Mouse (Mus musculus) midbrain, embryonic 16.5 days (tissue): Measurements from ENCODE around the gene Syne4. TPM values are rescaled to one million over a fixed set of nuclear protein-coding genes. Genes with fewer than 3 reads are reported as not detected.

Experiments used
- ATAC-seq: fragments of 200-750 bp; cut with Nextera tagmentation; 2 replicates; pipeline ENCODE4 v1.8.0; 2017; ENCODE audit warnings: moderate TSS enrichment
- H3K27ac ChIP-seq: fragments of 300-500 bp; sonication (generic); 2 replicates; pipeline ENCODE4 v1.5.1; 2014; ENCODE audit warnings: mild to moderate bottlenecking, low read length, mixed read lengths
- H3K27me3 ChIP-seq: fragments of 300-500 bp; sonication (generic); 2 replicates; pipeline ENCODE4 v1.6.1; 2014; ENCODE audit warnings: low read depth, low read length, mixed read lengths; ENCODE audit not compliant: control insufficient read depth, insufficient read depth
- H3K36me3 ChIP-seq: fragments of 300-500 bp; sonication (generic); 2 replicates; pipeline ENCODE4 v1.6.1; 2014; ENCODE audit warnings: mild to moderate bottlenecking, low read length, moderate library complexity, mixed read lengths; ENCODE audit not compliant: control insufficient read depth, insufficient read depth
- H3K4me1 ChIP-seq: fragments of 300-500 bp; sonication (generic); 2 replicates; pipeline ENCODE4 v1.6.1; 2014; ENCODE audit warnings: mild to moderate bottlenecking, low read length, mixed read lengths; ENCODE audit not compliant: control insufficient read depth, insufficient read depth
- H3K4me2 ChIP-seq: fragments of 300-500 bp; sonication (generic); 2 replicates; pipeline ENCODE4 v1.6.1; 2014; ENCODE audit warnings: mild to moderate bottlenecking, low read length, mixed read lengths
- H3K4me3 ChIP-seq: fragments of 300-500 bp; sonication (generic); 2 replicates; pipeline ENCODE4 v1.5.1; 2014; ENCODE audit warnings: low read depth, mild to moderate bottlenecking, low read length, moderate library complexity, mixed read lengths
- H3K9ac ChIP-seq: fragments of 300-500 bp; sonication (generic); 2 replicates; pipeline ENCODE4 v1.6.1; 2014; ENCODE audit warnings: low read depth, low read length, mixed read lengths
- H3K9me3 ChIP-seq: fragments of 300-500 bp; sonication (generic); replicated peaks from 2 replicates; pipeline ENCODE4 v1.6.1; 2014; ENCODE audit warnings: mild to moderate bottlenecking, low read length, mixed read lengths; ENCODE audit not compliant: control insufficient read depth, poor library complexity, severe bottlenecking
- WGBS: fragments of 180-500 bp; shearing (Covaris S2); extraction: QIAGEN DNeasy Blood & Tissue Kit; methylation state at CpG from one replicate; pipeline ENCODE4 v1.1.7; 2014; 5-methylcytosine and 5-hydroxymethylcytosine counted together
- polyA plus RNA-seq: library from polyadenylated mRNA; unstranded; fragments of >200 nt; fragmentation: Nextera tagmentation; extraction: Ambion mirVana; gene quantifications from 2 replicates; pipeline ENCODE4 v1.2.1, GENCODE M21; 2015

The Syne4 gene
- polyA plus RNA-seq, 1 experiment from 2014 or later: 16.0 TPM

DNA sequence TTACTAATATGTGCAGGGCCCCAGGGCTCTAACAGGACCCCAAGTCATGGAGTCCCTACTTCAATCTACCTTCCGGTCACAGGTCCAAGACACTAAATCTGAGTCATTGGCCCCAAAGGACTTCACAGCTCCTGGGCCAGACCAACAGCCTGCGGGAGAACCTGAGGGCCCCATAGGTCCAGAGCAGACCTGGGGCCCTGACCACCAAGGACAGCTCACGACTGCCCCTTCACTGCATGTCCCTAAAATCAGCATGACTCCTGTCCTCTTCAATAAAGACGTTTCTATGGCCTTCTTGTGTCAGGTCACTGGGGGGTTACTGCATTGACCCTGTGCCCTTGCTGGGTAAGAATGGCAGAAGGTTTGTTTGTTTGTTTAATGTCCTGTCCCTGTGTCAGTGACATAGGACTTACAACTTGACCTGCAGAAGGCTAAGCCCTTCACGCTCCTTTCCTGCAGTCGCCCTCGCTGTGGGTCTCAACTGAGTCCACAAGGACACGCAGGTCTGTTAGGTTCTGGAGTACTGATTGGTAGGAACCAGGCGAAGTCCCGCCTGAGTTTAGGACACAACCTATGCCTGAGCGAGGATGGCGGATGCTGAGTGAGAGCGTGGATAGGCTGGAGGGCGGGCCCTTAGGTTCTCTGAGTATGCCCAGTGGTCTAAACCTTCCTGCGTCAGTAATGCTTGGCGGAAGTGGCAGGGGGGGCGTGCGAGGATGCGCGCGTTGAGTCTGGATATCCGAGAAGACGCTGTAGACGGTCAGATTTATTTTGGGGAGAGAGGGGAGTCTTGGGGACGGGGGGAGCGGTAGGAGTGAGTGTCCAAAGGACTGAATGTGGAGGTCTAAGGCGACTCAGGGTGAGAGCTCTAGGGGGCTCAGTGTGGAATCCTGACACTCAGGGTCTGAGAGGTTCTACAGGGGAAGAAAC is 6.3 kb upstream of the Syne4 start, which contains the start of gene Alkbh6:
Gene Alkbh6, plus strand, starts transcription at position 642 of the 930 bp plus-strand sequence.
- peak within 1 kb of the TSS; percentile 82 for H3K4me2 ChIP-seq

DNA sequence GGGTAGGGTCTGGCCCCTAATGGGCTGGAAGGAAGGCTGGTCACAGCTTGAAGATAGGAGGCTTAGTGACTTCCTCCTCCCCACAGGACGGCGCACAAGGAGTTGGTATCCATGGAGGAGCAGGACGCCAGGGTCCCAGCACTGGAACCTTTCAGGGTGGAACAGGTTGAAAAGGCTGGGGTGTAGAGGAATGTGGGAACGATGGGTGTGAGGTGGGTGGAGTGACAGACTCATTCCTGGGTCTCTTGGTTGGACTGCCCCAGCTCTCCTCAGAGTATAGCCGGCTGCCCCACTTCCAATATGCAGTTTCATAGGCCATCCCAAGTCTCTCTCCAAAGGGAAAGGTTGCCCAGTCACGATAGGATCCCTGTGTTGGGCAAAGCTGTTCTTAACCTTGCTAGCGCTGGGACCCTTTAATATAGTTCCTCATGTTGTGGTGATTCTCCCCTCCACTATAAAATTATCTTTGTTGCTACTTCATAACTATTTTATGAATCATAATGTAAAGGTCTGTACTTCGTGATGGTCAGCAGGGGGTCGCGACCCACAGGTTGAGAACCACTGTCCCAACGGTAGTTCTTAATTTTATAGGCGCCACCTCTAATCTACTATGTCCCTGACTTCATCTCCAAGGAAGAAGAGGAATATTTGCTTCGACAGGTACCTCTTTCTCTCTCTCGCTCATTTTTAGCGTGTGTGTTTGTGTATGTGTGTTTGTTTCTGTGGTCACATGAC is 5.0 kb upstream of the Syne4 start:
- Histone ChIP-seq H3K27me3 (no peaks in the 10 kb centered on the region), H3K27ac (no peak overlapping the region), H3K9ac (peak overlapping the region; percentile 73), H3K4me2 (peak overlapping the region; percentile 82), H3K4me1 (peaks cover 17% of the 10 kb centered on the region), H3K4me3 (peak overlapping the region; percentile 60), H3K9me3 (no peaks in the 10 kb centered on the region), H3K36me3 (peaks cover 17% of the 10 kb centered on the region)
- 58% methylated on average over 15 of the region's 15 CpGs for WGBS
- ATAC-seq: no peak

More for the DNA sequence above, 6.3 kb upstream of the Syne4 start, which contains the start of gene Alkbh6:
- Histone ChIP-seq H3K9ac (peak within 1 kb of the TSS; percentile 73), H3K4me1 (peaks cover 17% of the 10 kb centered on the region), H3K9me3 (no peaks in the 10 kb centered on the region), H3K4me3 (peak within 1 kb of the TSS; percentile 60), H3K27ac (peak within 1 kb of the TSS; percentile 82), H3K27me3 (no peaks in the 10 kb centered on the region), H3K36me3 (peaks cover 23% of the 10 kb centered on the region)
- WGBS: 4% methylated on average over 27 of the region's 27 CpGs
- peak; percentile 100 for ATAC-seq

DNA sequence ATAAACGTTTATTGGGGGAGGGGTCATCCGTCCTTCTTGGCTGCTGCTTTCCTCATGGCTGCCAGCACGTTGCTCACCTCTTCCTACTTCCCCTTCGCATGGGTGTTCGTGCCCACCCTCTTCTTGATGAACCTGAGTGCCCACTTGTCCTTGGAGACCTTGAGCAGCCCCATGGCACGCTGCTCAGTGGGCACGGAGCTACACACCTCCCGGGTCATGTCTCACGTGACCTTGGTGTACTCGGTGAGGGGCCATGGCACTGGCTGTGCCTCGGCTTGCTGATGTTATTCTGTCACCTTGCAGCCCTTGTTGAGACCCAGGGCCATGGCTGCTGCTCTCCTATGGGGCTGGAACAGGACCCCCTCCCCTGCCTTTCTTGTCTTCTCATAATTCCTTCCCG is 4.5 kb upstream of the Syne4 start:
- H3K4me2 ChIP-seq: no peak overlapping the region
- WGBS: 91% methylated on average over 12 of the region's 12 CpGs
- H3K4me1 ChIP-seq: peaks cover 17% of the 10 kb centered on the region
- no peak overlapping the region for H3K9ac ChIP-seq
- no peak for ATAC-seq
- no peak overlapping the region for H3K4me3 ChIP-seq
- H3K36me3 ChIP-seq: peaks cover 15% of the 10 kb centered on the region
- H3K27me3 ChIP-seq: no peaks in the 10 kb centered on the region
- no peaks in the 10 kb centered on the region for H3K9me3 ChIP-seq
- H3K27ac ChIP-seq: no peak overlapping the region

DNA sequence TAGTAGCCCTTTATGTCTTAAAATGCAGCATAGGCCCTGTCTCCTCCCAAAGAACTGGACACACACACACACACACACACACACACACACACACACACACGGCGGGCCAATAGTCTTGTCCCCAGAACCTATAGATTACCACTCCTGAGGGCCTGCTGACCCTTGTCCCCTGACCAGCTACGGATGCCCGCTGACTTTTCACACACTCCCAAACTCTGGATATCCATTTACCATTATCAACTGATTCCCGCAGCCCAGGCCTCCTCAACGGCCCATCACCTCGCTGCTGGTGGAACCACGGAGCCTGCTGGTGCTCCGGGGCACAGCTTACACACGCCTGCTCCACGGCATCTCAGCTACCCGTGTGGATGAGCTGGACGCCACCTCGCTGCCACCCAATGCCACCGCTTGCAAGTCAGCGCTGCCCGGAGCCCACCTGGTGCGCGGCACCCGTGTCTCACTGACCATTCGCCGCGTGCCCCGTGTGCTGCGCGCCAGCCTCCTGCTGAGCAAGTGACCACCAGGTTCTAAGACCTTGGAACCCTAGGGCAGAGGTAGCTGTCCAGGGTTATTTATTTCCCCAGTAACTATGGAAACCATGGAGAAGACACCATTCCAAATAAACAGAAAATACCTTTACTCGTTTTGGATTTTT is 814 bp upstream of the Syne4 start:
- Histone ChIP-seq H3K4me2 (no peak overlapping the region), H3K9me3 (no peaks in the 10 kb centered on the region), H3K27me3 (no peaks in the 10 kb centered on the region), H3K4me1 (peaks cover 11% of the 10 kb centered on the region), H3K9ac (no peak overlapping the region), H3K27ac (no peak overlapping the region), H3K4me3 (no peak overlapping the region), H3K36me3 (no peaks in the 10 kb centered on the region)
- 46% methylated on average over 26 of the region's 27 CpGs for WGBS
- no peak for ATAC-seq

DNA sequence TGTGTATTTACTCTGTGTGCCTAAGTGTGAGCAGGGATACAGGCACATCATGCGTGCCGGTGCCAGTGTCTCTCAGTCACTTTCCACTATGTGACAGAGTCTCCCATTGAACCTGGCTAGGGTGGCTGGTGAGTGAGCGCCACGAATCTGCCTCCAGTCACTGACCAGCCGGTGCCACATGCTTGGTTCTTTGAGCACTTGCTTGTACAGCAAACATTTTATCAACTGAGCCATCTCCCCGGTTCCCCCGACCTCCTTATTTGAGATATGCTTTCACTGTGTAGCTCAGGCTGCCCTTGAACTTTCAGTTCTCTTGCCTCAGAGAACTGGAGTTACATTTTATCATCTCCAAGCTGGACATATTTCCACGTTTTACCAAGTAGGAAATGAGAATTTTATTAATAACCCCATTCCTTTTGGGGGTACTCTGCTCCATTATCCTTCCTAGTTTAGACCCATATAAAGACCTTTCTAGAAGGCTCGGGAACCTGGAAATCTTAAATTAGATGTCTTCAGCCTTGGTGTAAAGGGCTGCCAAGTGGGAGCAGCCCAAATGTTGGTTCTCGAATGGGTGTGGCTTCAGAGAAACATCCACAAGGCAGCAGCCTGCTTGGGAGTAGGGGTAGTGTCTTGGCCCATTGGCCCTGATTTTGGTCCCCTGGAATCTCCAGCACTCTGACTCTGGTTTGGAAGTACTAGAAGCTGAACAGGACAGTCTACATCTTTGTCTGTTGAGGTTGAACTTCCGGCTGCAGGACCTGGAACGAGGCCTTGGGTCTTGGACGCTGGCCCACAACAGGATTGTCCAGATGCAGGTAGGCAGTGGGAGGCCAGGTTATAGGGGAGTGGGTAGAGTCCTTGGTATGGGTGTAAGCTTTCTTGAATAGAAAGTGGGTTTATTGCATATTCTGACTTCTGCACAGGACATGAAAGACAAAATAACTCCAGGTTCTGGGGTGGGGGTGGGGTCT is 1.2 kb downstream of the Syne4 start:
- Histone ChIP-seq H3K27ac (no peak overlapping the region), H3K4me2 (no peak overlapping the region), H3K4me1 (peaks cover 2% of the 10 kb centered on the region), H3K36me3 (no peaks in the 10 kb centered on the region), H3K27me3 (no peaks in the 10 kb centered on the region), H3K9ac (no peak overlapping the region), H3K4me3 (no peak overlapping the region), H3K9me3 (no peaks in the 10 kb centered on the region)
- ATAC-seq: no peak
- WGBS: 79% methylated on average over 13 of the region's 13 CpGs

DNA sequence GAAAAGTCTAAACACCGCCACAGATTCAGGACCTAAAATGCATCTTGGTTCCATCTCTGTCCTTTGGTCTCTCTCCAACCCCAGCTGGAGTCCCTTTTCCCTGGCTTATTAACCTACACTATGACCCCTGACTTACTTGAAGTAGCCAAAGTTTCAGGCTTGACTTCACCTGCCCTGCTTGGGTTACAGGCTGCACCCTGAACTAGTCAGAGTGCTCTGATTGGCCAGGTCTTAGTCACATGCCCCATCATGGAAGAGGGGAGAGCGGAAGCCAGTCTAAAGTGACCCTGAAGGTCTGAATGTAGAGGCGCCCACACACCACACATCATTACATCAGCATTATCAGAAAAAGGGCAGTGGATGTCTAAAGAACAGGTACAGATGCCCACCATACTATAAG is 3.5 kb downstream of the Syne4 start:
- Histone ChIP-seq H3K9ac (no peak overlapping the region), H3K4me1 (peaks cover 14% of the 10 kb centered on the region), H3K27ac (no peak overlapping the region), H3K36me3 (no peaks in the 10 kb centered on the region), H3K27me3 (no peaks in the 10 kb centered on the region), H3K9me3 (no peaks in the 10 kb centered on the region), H3K4me2 (no peak overlapping the region), H3K4me3 (no peak overlapping the region)
- 82% methylated on average over 3 of the region's 3 CpGs for WGBS
- no peak for ATAC-seq

DNA sequence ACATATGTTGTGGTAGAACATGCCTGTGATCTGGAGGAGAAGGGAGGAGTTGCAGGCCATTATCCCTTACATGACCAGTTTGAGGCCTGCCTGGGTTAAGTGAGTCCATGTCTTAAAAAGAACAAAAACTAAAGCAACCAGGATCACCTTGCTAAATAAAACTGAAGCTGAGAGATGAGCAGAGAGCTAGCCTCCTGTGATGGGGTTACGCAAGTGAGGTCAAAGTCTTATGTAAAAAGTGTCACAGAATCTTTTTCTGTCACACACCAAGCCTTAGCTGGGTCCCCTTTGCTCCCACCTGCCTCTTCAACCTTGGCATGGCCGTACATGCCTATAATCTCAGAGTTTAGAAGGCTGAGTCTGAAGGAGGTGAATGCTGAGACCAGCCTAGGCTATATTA is 6.3 kb downstream of the Syne4 start:
- peak overlapping the region; percentile 75; the same call in 1 of the 2 replicates for H3K4me3 ChIP-seq
- H3K27ac ChIP-seq: no peak overlapping the region
- WGBS: 85% methylated on average over 2 of the region's 2 CpGs
- peak overlapping the region; percentile 88; the same call in 1 of the 2 replicates for H3K9ac ChIP-seq
- no peak for ATAC-seq
- no peaks in the 10 kb centered on the region for H3K27me3 ChIP-seq
- H3K9me3 ChIP-seq: no peaks in the 10 kb centered on the region; the same call in 1 of the 2 replicates
- peaks cover 14% of the 10 kb centered on the region for H3K4me1 ChIP-seq
- H3K4me2 ChIP-seq: peak overlapping the region; percentile 87
- H3K36me3 ChIP-seq: no peaks in the 10 kb centered on the region
